Comparison of ENCODE assay signal across 16 mouse cellular contexts in genomic region chr1:96450852-96451251, GRCm38 (mm10).
"Had no signal": no experiment of that assay in that cellular context is flagged by ENCODE, and none has a peak within 500 bp of the region (broad histone marks: within the 10 kb centered on the region; RNA-seq: fewer than 3 reads in every experiment).

No protein-coding gene starts in this region.

- DNase-seq: retina, postnatal 1 day; right cerebral cortex, adult 18-20 months; right cerebral cortex, postnatal 14 days; right cerebral cortex, postnatal 25 days; right cerebral cortex, postnatal 4 days; spleen, adult 18-20 months; thymus, adult 18-20 months; thymus, adult 2 months; thymus, postnatal 14 days; thymus, postnatal 25 days; thymus, postnatal 36 days; thymus, postnatal 4 days had no signal

- H3K4me2 ChIP-seq: neural tube, embryonic 13.5 days; neural tube, embryonic 15.5 days; stomach, embryonic 15.5 days had no signal

- H3K36me3 ChIP-seq: neural tube, embryonic 13.5 days; neural tube, embryonic 15.5 days; stomach, embryonic 15.5 days had no signal

- H3K4me1 ChIP-seq: neural tube, embryonic 13.5 days; neural tube, embryonic 15.5 days; stomach, embryonic 15.5 days had no signal

- H3K9me3 ChIP-seq: neural tube, embryonic 15.5 days; stomach, embryonic 15.5 days had no signal

- H3K27me3 ChIP-seq: neural tube, embryonic 13.5 days; neural tube, embryonic 15.5 days; stomach, embryonic 15.5 days had no signal

- H3K27ac ChIP-seq: neural tube, embryonic 13.5 days; neural tube, embryonic 15.5 days; stomach, embryonic 15.5 days; stomach, postnatal 0 days had no signal

- H3K9ac ChIP-seq: neural tube, embryonic 13.5 days; neural tube, embryonic 15.5 days; stomach, embryonic 15.5 days had no signal

- H3K4me3 ChIP-seq: neural tube, embryonic 13.5 days; neural tube, embryonic 15.5 days; stomach, embryonic 15.5 days had no signal
